Mouse (Mus musculus): ENCODE data around the gene Plch2. TPM values are rescaled to one million over a fixed set of nuclear protein-coding genes. Genes with fewer than 3 reads are reported as not detected.

Gene Plch2
- polyA plus RNA-seq (2015; fragmentation: Nextera tagmentation; extraction: Ambion mirVana) = 17.0 and 19.5 TPM in 2 replicates

DNA sequence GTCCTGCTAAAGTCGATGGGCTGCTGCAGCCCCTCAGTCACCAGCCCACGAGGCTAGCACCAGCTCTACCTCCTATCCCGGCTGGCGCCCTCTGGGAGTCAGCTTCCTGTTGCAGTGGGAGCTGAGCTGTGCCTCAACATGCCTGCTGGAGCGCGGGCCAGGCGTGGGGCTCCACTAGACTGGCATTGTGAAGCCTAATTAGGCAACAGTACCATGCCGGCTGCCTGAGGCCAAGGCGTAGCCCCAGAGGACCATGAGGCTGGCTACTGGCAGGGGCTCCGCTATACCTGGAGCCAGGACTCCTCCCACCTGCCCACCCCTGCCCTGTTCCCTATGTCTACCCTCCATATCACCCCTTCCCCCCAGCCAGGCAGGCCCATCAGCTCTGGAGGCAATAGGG lies at the start of gene Plch2:
TSS of gene Plch2 (minus strand) at position 61 of the 400 bp plus-strand sequence.
- Histone ChIP-seq H3K4me3 (ENCODE audit: low read length) (no peak within 1 kb of the TSS), H3K9me3 (ENCODE audit: control insufficient read depth, low read length) (no peaks in the 10 kb centered on the region), H3K27me3 (replicated peaks; ENCODE audit: control insufficient read depth, insufficient read depth, low read length) (no peaks in the 10 kb centered on the region), H3K4me2 (ENCODE audit: low read length) (no peak within 1 kb of the TSS), H3K4me1 (ENCODE audit: control insufficient read depth, insufficient read depth, low read depth, low read length) (no peaks in the 10 kb centered on the region; the same call in 1 of the 2 replicates), H3K27ac (ENCODE audit: low read depth, low read length) (no peak within 1 kb of the TSS), H3K36me3 (ENCODE audit: control insufficient read depth, insufficient read depth, low read length) (no peaks in the 10 kb centered on the region), H3K9ac (ENCODE audit: low read depth, low read length) (no peak within 1 kb of the TSS)
- 61% methylated on average over 10 of the region's 10 CpGs for WGBS
- peak; percentile 28; the same call in 1 of the 2 replicates for ATAC-seq

DNA sequence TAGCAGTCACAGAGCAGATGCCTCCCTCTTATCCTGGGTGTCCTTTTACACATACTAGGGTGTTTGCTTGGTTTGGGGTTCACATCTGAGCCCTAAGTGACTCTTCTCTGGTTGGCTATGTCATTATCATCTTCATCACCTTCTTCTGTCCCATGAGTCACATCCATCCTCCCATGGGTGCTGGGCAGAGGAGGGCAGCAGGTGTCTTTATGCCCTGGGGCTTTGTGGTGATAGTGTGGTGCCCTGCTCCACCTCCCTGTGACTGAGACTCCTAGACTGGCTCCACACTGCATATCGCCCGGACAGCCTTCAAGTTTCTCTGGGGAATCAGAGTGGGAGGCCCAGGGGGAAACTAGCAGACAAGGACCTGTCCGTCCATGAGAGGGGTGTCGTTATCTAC lies 42.0 kb upstream of the Plch2 start:
- Histone ChIP-seq H3K4me1 (ENCODE audit: control insufficient read depth, insufficient read depth, low read depth, low read length) (peaks cover 7% of the 10 kb centered on the region), H3K9ac (ENCODE audit: low read depth, low read length) (no peak overlapping the region), H3K27ac (ENCODE audit: low read depth, low read length) (no peak overlapping the region), H3K27me3 (replicated peaks; ENCODE audit: control insufficient read depth, insufficient read depth, low read length) (no peaks in the 10 kb centered on the region), H3K9me3 (ENCODE audit: control insufficient read depth, low read length) (no peaks in the 10 kb centered on the region), H3K4me2 (ENCODE audit: low read length) (no peak overlapping the region), H3K36me3 (ENCODE audit: control insufficient read depth, insufficient read depth, low read length) (no peaks in the 10 kb centered on the region), H3K4me3 (ENCODE audit: low read length) (no peak overlapping the region)
- 67% methylated on average over 4 of the region's 4 CpGs for WGBS
- no peak for ATAC-seq

DNA sequence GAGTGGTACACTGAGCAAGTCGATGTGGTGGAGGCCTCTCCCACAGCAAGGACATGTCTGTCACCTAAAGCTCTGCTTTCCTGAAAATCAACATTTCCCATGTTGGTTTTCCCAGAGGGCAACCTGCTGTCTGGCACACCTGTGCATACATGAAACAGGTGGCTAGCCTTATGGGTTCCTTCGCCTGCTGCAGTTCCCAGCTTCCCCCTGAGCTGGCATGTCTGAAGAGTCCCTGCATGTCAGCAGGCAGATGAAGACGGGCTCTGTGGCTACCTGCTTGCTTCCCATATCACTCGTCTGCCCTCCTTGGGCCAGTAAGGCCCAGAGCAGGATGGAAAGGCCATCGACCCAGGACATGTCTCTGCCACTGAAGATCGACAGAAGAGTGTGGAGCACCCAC lies 40.9 kb upstream of the Plch2 start:
- Histone ChIP-seq H3K4me3 (ENCODE audit: low read length) (no peak overlapping the region), H3K4me2 (ENCODE audit: low read length) (no peak overlapping the region), H3K36me3 (ENCODE audit: control insufficient read depth, insufficient read depth, low read length) (no peaks in the 10 kb centered on the region), H3K27me3 (replicated peaks; ENCODE audit: control insufficient read depth, insufficient read depth, low read length) (no peaks in the 10 kb centered on the region), H3K9ac (ENCODE audit: low read depth, low read length) (no peak overlapping the region), H3K27ac (ENCODE audit: low read depth, low read length) (no peak overlapping the region), H3K9me3 (ENCODE audit: control insufficient read depth, low read length) (no peaks in the 10 kb centered on the region), H3K4me1 (ENCODE audit: control insufficient read depth, insufficient read depth, low read depth, low read length) (peaks cover 7% of the 10 kb centered on the region)
- ATAC-seq = no peak
- WGBS = 86% methylated on average over 6 of the region's 6 CpGs

DNA sequence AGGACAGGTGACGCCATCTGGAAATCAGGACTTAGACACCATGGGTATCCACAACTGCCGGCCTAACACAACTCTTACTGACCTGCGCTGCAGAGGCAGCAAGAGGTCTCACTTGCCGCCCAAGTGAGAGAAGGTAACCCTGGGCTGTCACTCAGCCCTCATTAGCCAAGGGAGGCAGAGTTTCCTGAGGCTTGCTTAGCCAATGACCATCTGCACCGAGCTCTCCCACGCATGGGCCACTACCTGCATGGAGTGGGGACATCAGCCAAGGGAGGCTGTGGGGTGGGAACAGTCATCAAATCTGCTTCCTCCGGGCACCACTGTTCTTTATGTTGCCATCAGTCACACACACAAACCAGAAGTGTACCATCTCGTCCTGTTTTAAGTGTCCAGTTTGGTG lies 39.4 kb upstream of the Plch2 start:
- no peaks in the 10 kb centered on the region for H3K9me3 ChIP-seq (ENCODE audit: control insufficient read depth, low read length)
- WGBS = 87% methylated on average over 8 of the region's 8 CpGs
- no peaks in the 10 kb centered on the region for H3K27me3 ChIP-seq (replicated peaks; ENCODE audit: control insufficient read depth, insufficient read depth, low read length)
- H3K27ac ChIP-seq (ENCODE audit: low read depth, low read length) = no peak overlapping the region
- no peaks in the 10 kb centered on the region for H3K36me3 ChIP-seq (ENCODE audit: control insufficient read depth, insufficient read depth, low read length)
- H3K4me2 ChIP-seq (ENCODE audit: low read length) = no peak overlapping the region
- H3K4me1 ChIP-seq (ENCODE audit: control insufficient read depth, insufficient read depth, low read depth, low read length) = peaks cover 7% of the 10 kb centered on the region
- H3K4me3 ChIP-seq (ENCODE audit: low read length) = no peak overlapping the region
- no peak for ATAC-seq
- H3K9ac ChIP-seq (ENCODE audit: low read depth, low read length) = no peak overlapping the region

DNA sequence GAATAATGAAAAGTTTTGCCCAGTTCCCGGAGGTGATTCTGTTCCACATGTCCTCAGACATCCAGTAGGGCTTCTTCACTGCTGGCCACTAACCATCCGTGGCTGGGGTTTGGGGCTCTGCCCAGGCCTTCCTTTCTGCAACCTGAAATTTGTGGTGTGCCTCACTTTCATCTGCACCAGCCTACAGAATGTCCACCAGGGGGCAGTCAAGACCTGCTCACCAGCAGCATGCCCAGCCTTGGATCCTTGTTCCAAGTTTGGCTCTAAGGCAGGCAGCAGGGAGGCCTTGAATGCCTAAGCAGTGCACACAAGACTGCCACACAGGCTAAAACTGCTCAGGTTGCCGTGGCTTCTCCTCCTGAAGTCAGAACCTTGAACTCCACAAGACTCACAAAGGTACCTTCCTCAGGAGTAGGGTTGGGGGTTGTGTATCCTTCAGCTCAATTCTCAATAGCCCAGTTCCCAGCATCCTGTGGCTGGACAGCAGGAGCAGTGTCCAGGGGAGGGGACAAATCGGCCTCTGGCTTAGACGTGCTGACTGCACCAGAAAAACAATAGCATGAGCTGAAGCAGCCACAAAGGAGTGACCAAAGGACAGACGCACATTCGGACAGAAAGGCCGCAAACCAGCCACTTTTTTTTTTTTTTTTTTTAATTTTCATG lies 38.8 kb upstream of the Plch2 start:
- Histone ChIP-seq H3K36me3 (ENCODE audit: control insufficient read depth, insufficient read depth, low read length) (no peaks in the 10 kb centered on the region), H3K9me3 (ENCODE audit: control insufficient read depth, low read length) (no peaks in the 10 kb centered on the region), H3K4me3 (ENCODE audit: low read length) (no peak overlapping the region), H3K9ac (ENCODE audit: low read depth, low read length) (peak overlapping the region; percentile 2; the same call in 1 of the 2 replicates), H3K27me3 (replicated peaks; ENCODE audit: control insufficient read depth, insufficient read depth, low read length) (no peaks in the 10 kb centered on the region), H3K4me1 (ENCODE audit: control insufficient read depth, insufficient read depth, low read depth, low read length) (peaks cover 7% of the 10 kb centered on the region), H3K27ac (ENCODE audit: low read depth, low read length) (peak overlapping the region; percentile 59), H3K4me2 (ENCODE audit: low read length) (no peak overlapping the region)
- ATAC-seq = peak; percentile 91
- WGBS = 26% methylated on average over 8 of the region's 8 CpGs

DNA sequence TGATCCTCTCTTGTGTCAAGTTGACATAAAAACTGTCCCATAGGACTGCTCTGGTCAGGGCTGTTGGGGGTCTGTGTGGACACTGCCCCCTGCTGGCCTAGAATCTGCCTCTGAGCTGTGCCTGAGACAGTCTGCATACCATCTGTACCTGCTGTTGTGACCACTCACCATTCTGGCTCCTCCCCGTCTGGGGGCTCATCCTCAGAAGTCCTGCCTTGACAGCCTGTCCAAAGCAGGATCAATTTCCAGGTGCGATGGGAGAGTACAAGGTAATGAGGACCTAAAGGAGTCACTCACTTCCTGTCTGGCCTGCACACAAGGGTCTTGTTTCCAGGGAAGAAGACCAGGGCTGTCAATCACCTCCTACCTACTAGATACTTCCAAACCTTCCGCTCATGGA lies 38.0 kb upstream of the Plch2 start:
- H3K9ac ChIP-seq (ENCODE audit: low read depth, low read length) = no peak overlapping the region
- H3K36me3 ChIP-seq (ENCODE audit: control insufficient read depth, insufficient read depth, low read length) = no peaks in the 10 kb centered on the region
- ATAC-seq = no peak
- H3K9me3 ChIP-seq (ENCODE audit: control insufficient read depth, low read length) = no peaks in the 10 kb centered on the region
- H3K27me3 ChIP-seq (replicated peaks; ENCODE audit: control insufficient read depth, insufficient read depth, low read length) = no peaks in the 10 kb centered on the region
- no peak overlapping the region for H3K4me2 ChIP-seq (ENCODE audit: low read length)
- WGBS = 64% methylated on average over 3 of the region's 3 CpGs
- H3K4me3 ChIP-seq (ENCODE audit: low read length) = no peak overlapping the region
- H3K27ac ChIP-seq (ENCODE audit: low read depth, low read length) = no peak overlapping the region; the same call in 1 of the 2 replicates
- peaks cover 7% of the 10 kb centered on the region for H3K4me1 ChIP-seq (ENCODE audit: control insufficient read depth, insufficient read depth, low read depth, low read length)

DNA sequence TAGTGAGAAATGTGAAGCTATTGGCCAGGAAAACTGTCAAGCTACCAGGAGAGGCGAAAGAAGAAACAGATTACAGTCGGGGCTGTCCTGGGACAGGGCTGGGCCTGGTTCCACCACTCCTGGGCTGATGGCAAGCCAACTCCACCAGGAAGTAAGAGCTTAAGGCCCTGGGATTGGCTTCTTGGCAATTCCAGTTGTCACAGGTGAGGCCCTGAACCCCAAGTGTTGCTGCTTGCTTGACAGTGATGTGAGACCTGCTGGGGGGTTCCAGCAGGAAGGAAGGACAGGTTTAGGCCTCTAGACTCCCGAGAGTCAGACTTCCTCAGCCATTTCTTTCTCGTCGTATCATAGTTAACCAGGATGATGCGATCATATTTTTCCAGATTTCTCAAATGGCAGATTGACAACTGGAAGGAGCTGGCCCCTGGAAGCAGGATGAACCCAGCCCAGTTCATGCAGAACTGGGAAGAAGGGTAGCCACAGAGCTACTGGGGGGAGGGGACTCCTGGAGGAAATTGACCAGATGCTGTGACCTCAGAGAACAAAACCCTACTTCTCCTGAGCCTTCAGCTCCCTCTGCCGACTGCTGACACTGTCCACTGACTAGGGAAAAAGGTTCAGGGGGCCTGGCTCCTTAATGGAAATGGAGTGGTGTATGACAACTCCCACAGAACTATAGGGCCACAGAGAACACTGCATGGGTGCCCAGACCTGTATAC lies 37.0 kb upstream of the Plch2 start:
- H3K9me3 ChIP-seq (ENCODE audit: control insufficient read depth, low read length) = no peaks in the 10 kb centered on the region
- 83% methylated on average over 7 of the region's 7 CpGs for WGBS
- H3K9ac ChIP-seq (ENCODE audit: low read depth, low read length) = no peak overlapping the region
- no peak for ATAC-seq
- no peak overlapping the region for H3K4me3 ChIP-seq (ENCODE audit: low read length)
- peaks cover 7% of the 10 kb centered on the region for H3K4me1 ChIP-seq (ENCODE audit: control insufficient read depth, insufficient read depth, low read depth, low read length)
- no peaks in the 10 kb centered on the region for H3K27me3 ChIP-seq (replicated peaks; ENCODE audit: control insufficient read depth, insufficient read depth, low read length)
- H3K4me2 ChIP-seq (ENCODE audit: low read length) = no peak overlapping the region
- H3K36me3 ChIP-seq (ENCODE audit: control insufficient read depth, insufficient read depth, low read length) = 0 out of 2 replicates have a peak, but pooled peaks cover 4% of the 10 kb centered on the region
- no peak overlapping the region for H3K27ac ChIP-seq (ENCODE audit: low read depth, low read length)

DNA sequence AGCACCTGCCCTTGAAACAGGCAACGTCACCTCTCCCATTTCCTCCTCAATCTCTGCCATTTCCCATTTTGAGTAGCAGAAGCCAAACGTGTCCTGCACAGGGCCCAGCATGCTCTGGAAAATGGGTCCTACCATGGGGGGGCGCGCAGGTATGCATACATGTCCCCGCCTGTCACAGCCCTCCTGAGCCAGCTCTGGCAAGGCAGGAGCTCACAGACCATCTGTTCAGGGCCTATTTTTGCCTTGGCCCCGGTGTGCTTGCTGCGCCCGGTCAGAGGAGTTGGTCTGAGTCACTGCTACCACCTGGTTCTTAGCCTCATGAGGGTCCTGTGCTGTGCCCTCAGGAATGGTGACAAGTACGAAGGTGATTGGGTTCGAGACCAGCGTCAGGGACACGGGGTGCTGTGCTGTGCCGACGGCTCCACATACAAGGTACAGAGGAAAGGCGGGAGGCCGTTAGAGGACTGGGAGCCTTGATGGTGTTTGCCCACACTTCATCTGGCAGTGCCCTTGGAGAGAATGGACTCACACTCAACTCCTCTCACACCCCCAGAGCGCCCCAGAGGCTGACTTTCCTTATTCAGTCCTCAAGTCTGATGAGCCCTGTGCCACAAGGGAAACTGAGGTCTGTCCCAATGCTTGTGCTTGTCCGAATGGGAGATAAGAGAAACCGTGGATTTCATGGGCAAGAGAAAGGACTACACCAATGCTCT lies 36.3 kb upstream of the Plch2 start:
- Histone ChIP-seq H3K4me3 (ENCODE audit: low read length) (no peak overlapping the region), H3K27me3 (replicated peaks; ENCODE audit: control insufficient read depth, insufficient read depth, low read length) (no peaks in the 10 kb centered on the region), H3K27ac (ENCODE audit: low read depth, low read length) (no peak overlapping the region), H3K4me2 (ENCODE audit: low read length) (no peak overlapping the region), H3K36me3 (ENCODE audit: control insufficient read depth, insufficient read depth, low read length) (0 out of 2 replicates have a peak, but pooled peaks cover 4% of the 10 kb centered on the region), H3K9ac (ENCODE audit: low read depth, low read length) (no peak overlapping the region), H3K4me1 (ENCODE audit: control insufficient read depth, insufficient read depth, low read depth, low read length) (peaks cover 7% of the 10 kb centered on the region), H3K9me3 (ENCODE audit: control insufficient read depth, low read length) (no peaks in the 10 kb centered on the region)
- WGBS = 93% methylated on average over 19 of the region's 19 CpGs
- no peak for ATAC-seq

Data from hindbrain, embryonic 16.5 days (tissue).